Mouse (Mus musculus) testis, adult 2 months (tissue): ENCODE data around the gene Naaa.

Experiments used
- CTCF ChIP-seq: fragments of 200-500 bp; IDR thresholded peaks from 2 replicates; pipeline ENCODE4 v1.5.1; 2012; ENCODE audit warnings: low read depth, mild to moderate bottlenecking, inconsistent platforms, low read length, moderate library complexity; ENCODE audit not compliant: control insufficient read depth, insufficient read depth, insufficient replicate concordance
- POLR2A ChIP-seq: fragments of 200-500 bp; IDR thresholded peaks from 2 replicates; pipeline ENCODE4 v1.6.1; 2012; ENCODE audit warnings: low read depth, mild to moderate bottlenecking, inconsistent platforms, low read length, moderate library complexity; ENCODE audit not compliant: control insufficient read depth

DNA sequence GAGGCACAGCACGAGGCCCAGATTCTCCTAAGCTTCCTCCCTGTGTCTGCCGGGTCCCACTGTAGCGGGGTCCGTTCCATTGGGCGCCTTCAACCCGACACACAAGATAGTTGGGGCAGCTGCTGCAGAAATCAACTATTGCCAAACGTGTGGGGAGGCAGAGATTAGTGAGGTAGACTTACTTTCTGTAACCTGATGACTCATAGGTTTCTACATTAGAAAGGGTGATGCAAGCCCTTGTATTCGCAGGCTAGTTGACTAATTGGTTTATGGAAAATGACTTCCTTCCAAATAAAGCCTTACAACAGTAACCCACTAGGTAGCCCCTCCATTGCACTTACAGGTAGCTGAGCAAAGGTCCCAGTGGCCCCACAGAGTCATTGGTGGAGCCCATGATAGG lies 15.3 kb downstream of the Naaa start:
- TF ChIP-seq CTCF: no peak
- TF ChIP-seq POLR2A: no peak
